Mouse (Mus musculus) left cerebral cortex, postnatal 36 days (tissue): ENCODE data around the gene Hddc2. TPM values are rescaled to one million over a fixed set of nuclear protein-coding genes. Genes with fewer than 3 reads are reported as not detected.

Experiments used
- DNase-seq, 2 experiments: peaks; one replicate each; pipeline ENCODE4 v3.0.0; 2021 to 2022; ENCODE audit warnings: low spot score in 2 of 2, mixed read lengths in 1 of 2
- intact Hi-C: fragments of 180-260 bp; cut with DNase I; formaldehyde crosslinking; loops from one replicate; pipeline ENCODE4 v1.15.1; 2025
- total RNA-seq, 2 experiments: library from RNA; stranded (reverse); gene quantifications; 2 replicates each; pipeline ENCODE4 v1.2.3; 2021

Gene Hddc2
- total RNA-seq: 10 to 100 TPM; 19.5 to 20.8 TPM

GRCm38 (mm10) chr10:31312865-31313848 is at the start of gene Hddc2:
TSS of gene Hddc2 (plus strand) at chr10:31313383.
- peak; percentile 60 to 72 for DNase-seq
- intact Hi-C loops: loop anchor here (5.0 kb wide), 1 partner anchor 134 kb away; the partner anchor contains the start of gene Tpd52l1

GRCm38 (mm10) chr10:31272738-31273137 is 40.4 kb upstream of the Hddc2 start:
- no peak for DNase-seq
- intact Hi-C loops: no loop called here

- intact Hi-C loops: no loop called here
- no peak for DNase-seq
Measured at GRCm38 (mm10) chr10:31273171-31273570, 40.0 kb upstream of the Hddc2 start.

- intact Hi-C loops: no loop called here
- DNase-seq: no peak
Measured at GRCm38 (mm10) chr10:31287787-31288186, 25.4 kb upstream of the Hddc2 start.

GRCm38 (mm10) chr10:31288697-31289390 is 24.3 kb upstream of the Hddc2 start:
- intact Hi-C loops: no loop called here
- DNase-seq: no peak

GRCm38 (mm10) chr10:31295705-31296104 is 17.5 kb upstream of the Hddc2 start:
- intact Hi-C loops: loop anchor here (5.0 kb wide), 2 partner anchors 453 to 678 kb away; partner anchors contain the start of gene Hey2
- DNase-seq: no peak

- DNase-seq: no peak
- intact Hi-C loops: loop anchor here (5.0 kb wide), 2 partner anchors 454 to 679 kb away; partner anchors contain the start of gene Hey2
Measured at GRCm38 (mm10) chr10:31296458-31296857, 16.7 kb upstream of the Hddc2 start.

- DNase-seq: no peak
- intact Hi-C loops: loop anchor here (5.0 kb wide), 2 partner anchors 455 to 680 kb away; partner anchors contain the start of gene Hey2
Measured at GRCm38 (mm10) chr10:31297106-31297505, 16.1 kb upstream of the Hddc2 start.

- no peak for DNase-seq
- intact Hi-C loops: loop anchor here (5.0 kb wide), 2 partner anchors 456 to 681 kb away; partner anchors contain the start of gene Hey2
Measured at GRCm38 (mm10) chr10:31298263-31298662, 14.9 kb upstream of the Hddc2 start.

GRCm38 (mm10) chr10:31298921-31299574 is 14.1 kb upstream of the Hddc2 start:
- DNase-seq: peak; percentile 32 to 54
- intact Hi-C loops: loop anchor here (1.0 to 5.0 kb wide), 3 partner anchors 457 to 682 kb away; partner anchors contain the start of gene Hey2

- intact Hi-C loops: no loop called here
Measured at GRCm38 (mm10) chr10:31300292-31300691, 12.9 kb upstream of the Hddc2 start.

GRCm38 (mm10) chr10:31303446-31303845 is 9.7 kb upstream of the Hddc2 start:
- intact Hi-C loops: no loop called here
- no peak for DNase-seq

More at GRCm38 (mm10) chr10:31300292-31300691, 12.9 kb upstream of the Hddc2 start:
- no peak for DNase-seq

GRCm38 (mm10) chr10:31307024-31307598 is 6.1 kb upstream of the Hddc2 start:
- intact Hi-C loops: no loop called here
- DNase-seq: no peak

- intact Hi-C loops: no loop called here
- no peak for DNase-seq
Measured at GRCm38 (mm10) chr10:31318491-31318890, 5.3 kb downstream of the Hddc2 start.

GRCm38 (mm10) chr10:31329436-31329835 is 16.3 kb downstream of the Hddc2 start:
- intact Hi-C loops: no loop called here
- DNase-seq: no peak

GRCm38 (mm10) chr10:31330286-31330962 is 17.2 kb downstream of the Hddc2 start:
- DNase-seq: no peak
- intact Hi-C loops: no loop called here

GRCm38 (mm10) chr10:31331225-31331775 is 18.1 kb downstream of the Hddc2 start:
- intact Hi-C loops: no loop called here
- no peak for DNase-seq

- intact Hi-C loops: no loop called here
- DNase-seq: no peak
Measured at GRCm38 (mm10) chr10:31336432-31336831, 23.2 kb downstream of the Hddc2 start.
